Mouse (Mus musculus) spleen, postnatal 36 days (tissue): ENCODE data around the gene Ctc1.

Experiments
- DNase-seq, 2 experiments: peaks; one replicate each; pipeline ENCODE4 v3.0.0; 2022; ENCODE audit warnings: low spot score in 2 of 2, mixed read lengths in 1 of 2

Ctc1 gene

GRCm38 (mm10) chr11:69070093-69070492 is 54.4 kb downstream of the Ctc1 start:
- no peak for DNase-seq

- DNase-seq = peak; percentile 94 to 95
These were observed 55.0 kb downstream of the Ctc1 start, which contains the start of gene Tmem107 for GRCm38 (mm10) chr11:69070590-69071222. TSS of gene Tmem107 (plus strand) at chr11:69070806.

- DNase-seq = no peak
These were observed 55.6 kb downstream of the Ctc1 start for GRCm38 (mm10) chr11:69071262-69071661.

- DNase-seq = no peak
These were observed 56.5 kb downstream of the Ctc1 start for GRCm38 (mm10) chr11:69072234-69072633.

- no peak for DNase-seq
These were observed 57.0 kb downstream of the Ctc1 start for GRCm38 (mm10) chr11:69072666-69073064.

- DNase-seq = peak; percentile 83 to 92
These were observed 57.6 kb downstream of the Ctc1 start for GRCm38 (mm10) chr11:69073065-69073888.

GRCm38 (mm10) chr11:69073951-69074775 is 58.5 kb downstream of the Ctc1 start:
- no peak for DNase-seq

- DNase-seq = no peak
These were observed 59.0 kb downstream of the Ctc1 start for GRCm38 (mm10) chr11:69074776-69075069.

- no peak for DNase-seq
These were observed 60.2 kb downstream of the Ctc1 start for GRCm38 (mm10) chr11:69075764-69076479.

- DNase-seq = no peak
These were observed 60.9 kb downstream of the Ctc1 start for GRCm38 (mm10) chr11:69076572-69076971.

- no peak for DNase-seq
These were observed 61.6 kb downstream of the Ctc1 start for GRCm38 (mm10) chr11:69077316-69077715.

- no peak for DNase-seq
These were observed 62.3 kb downstream of the Ctc1 start for GRCm38 (mm10) chr11:69078041-69078440.

- peak; percentile 82 for DNase-seq
These were observed 63.2 kb downstream of the Ctc1 start for GRCm38 (mm10) chr11:69078805-69079438.

GRCm38 (mm10) chr11:69080102-69080854 is 64.6 kb downstream of the Ctc1 start:
- no peak for DNase-seq

- DNase-seq = no peak
These were observed 65.1 kb downstream of the Ctc1 start for GRCm38 (mm10) chr11:69080855-69081222.

- no peak for DNase-seq
These were observed 65.9 kb downstream of the Ctc1 start for GRCm38 (mm10) chr11:69081613-69082012.

- DNase-seq = no peak
These were observed 69.9 kb downstream of the Ctc1 start for GRCm38 (mm10) chr11:69085608-69086007.
